Mouse (Mus musculus) adrenal gland, adult 8-10 months (tissue): ENCODE data around the gene Dlg3. TPM values are rescaled to one million over a fixed set of nuclear protein-coding genes. Genes with fewer than 3 reads are reported as not detected.

ENCODE experiments used
- DNase-seq: peaks from one replicate; pipeline ENCODE4 v3.0.0; 2022
- total RNA-seq, 4 experiments: library from RNA; stranded (reverse); gene quantifications; 2 replicates each; pipeline ENCODE4 v1.2.4; 2022

The Dlg3 gene
- 10 to 100 TPM; 41.6 to 82.2 (median 57.2) TPM for total RNA-seq

GRCm38 (mm10) chrX:100767181-100767884 lies at the start of gene Dlg3:
Gene Dlg3, plus strand, starts transcription at chrX:100767722.
- DNase-seq: no peak

DNA sequence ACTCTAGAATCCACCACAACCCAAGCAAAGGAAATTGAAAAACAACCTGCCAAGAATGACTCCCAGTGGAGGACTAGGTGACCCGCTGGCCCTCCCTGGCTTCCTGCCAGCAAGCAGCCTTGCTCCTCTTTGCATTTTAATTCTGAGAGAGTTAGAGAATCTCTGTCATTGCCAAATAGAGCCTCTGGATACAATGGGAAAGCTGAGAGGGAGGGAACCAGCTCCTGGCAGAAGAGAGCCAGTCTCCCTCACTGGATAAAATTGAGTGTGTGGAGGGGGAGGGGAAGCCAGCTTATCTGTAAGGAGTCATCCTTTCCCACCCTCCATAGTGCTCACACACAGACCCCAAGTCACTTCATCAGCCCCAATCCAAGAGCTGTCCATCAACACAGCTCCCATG lies 38.6 kb upstream of the Dlg3 start:
- no peak for DNase-seq

- no peak for DNase-seq
Measured at GRCm38 (mm10) chrX:100729665-100730188, 37.8 kb upstream of the Dlg3 start, which contains the start of gene Gdpd2. Gene Gdpd2, plus strand, starts transcription at chrX:100729873.

DNA sequence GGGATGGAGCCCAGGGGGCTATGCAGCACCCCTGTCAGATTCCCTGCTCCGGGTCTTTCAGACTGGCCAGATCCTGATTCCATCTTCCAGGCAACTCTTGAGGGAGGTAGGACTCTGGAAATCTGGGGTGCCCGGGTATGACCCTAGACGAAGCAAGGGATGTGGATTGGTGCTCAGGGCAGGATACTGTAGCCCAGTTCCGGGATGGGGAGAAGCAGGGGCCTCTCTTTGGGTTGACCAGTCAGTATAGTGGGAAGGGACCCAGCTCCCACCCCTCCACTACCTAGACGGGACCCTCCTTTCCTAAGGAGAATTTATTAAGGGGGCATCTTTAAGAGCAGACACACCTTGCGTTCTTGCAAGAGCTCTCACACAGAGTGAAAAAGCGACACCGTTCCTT lies 37.3 kb upstream of the Dlg3 start:
- no peak for DNase-seq

DNA sequence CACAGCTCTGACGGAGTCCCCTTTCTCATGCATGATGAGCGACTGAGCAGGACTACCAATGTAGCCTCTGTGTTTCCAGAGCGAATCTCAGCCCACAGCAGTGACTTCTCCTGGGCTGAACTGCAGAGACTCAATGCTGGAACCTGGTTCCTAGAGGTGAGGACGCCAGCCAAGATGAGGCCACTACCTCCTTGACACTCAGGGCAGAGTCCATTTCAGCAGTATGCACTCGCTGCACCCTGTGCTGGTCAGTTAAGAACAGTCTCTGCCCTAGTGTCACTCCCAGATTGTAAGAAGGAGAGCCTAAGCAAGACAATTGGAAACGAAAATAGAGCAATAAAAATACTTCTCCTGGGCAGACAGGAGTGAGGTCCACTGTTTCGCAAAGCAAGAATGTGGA lies 33.2 kb upstream of the Dlg3 start:
- DNase-seq: no peak

GRCm38 (mm10) chrX:100738918-100739317 lies 28.6 kb upstream of the Dlg3 start:
- peak; percentile 27 for DNase-seq

- no peak for DNase-seq
Measured at GRCm38 (mm10) chrX:100739443-100739842, 28.1 kb upstream of the Dlg3 start.

DNA sequence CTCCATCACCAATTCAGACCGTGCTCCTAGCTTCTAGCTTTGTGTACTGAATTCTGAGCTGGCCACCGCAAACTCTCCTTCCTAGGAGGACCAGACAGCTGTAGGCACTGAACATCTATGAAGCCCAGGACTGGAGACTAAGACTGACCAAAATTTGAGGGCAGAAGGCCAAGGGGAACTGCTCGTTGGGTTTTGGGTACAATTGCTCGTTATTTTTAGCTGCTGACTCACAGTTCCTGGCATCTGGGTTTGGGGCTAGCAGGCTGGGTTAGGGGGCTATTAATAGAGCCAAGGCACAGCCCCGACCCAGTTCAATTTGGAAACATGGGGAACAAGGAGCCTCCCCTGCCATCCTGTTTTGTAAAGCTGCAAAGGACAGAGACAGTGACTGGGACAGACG lies 26.7 kb upstream of the Dlg3 start:
- no peak for DNase-seq

DNA sequence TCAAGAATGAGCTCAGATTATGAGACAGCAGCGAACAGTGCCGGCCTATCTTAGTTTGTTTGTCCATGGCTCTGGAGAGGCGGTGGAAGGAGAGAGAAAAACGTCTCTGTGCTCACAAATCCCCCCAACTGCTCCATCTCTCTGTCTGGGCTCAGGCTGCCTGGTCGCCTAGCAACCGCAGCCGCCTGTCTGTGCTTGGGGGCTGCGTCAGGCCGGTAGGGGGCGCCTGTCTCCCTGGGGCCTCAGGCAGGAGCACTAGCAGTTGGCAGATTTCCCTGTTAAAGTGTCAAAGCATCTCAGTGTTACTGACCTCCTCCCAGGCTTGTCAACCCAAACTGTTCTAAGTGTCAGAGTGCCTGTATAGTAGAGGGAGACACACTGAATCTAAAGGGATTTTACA lies 25.6 kb upstream of the Dlg3 start:
- DNase-seq: no peak

DNA sequence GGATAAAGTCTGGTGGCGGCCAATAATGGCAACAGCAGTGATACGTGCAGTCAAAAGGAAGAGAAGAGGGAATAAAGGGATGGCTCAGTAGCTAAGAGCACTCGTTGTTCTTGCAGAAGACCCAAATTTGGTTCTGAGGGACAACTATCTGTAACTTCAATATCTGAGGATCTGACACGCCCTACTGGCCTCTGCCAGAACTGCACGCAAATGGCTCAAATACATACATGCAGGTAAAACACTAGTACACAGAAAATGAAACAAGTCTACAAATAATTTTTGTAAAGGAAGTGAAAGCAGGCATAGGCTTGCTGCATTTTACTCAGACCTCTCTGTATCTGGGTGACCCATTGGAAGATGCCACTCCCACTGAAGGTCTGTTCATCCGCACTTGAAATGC lies 1.7 kb upstream of the Dlg3 start:
- DNase-seq: no peak

- DNase-seq: no peak
Measured at GRCm38 (mm10) chrX:100767885-100768626, 534 bp downstream of the Dlg3 start.

DNA sequence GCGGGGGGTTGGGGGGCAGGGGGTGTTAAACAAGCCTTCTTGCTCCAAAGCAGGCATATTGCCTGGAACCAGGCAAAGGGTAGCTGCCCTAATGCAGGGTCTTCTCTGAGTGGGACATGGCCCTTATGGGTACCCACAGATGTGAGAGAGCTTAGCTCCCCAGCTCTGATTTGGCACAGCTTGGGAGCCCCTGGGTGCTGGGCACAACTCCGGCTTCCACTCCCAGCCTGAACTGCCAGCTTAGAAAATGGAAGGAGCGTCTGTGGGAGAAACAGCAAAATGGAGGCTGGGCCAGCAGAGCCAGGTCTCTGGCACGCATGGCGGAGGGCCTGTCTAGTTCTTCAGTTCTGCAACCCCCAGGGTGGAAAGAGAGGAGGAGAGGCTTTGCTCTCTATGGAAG lies 1.8 kb downstream of the Dlg3 start:
- no peak for DNase-seq

GRCm38 (mm10) chrX:100774341-100774811 lies 6.9 kb downstream of the Dlg3 start:
- DNase-seq: peak; percentile 31

- no peak for DNase-seq
Measured at GRCm38 (mm10) chrX:100775405-100775804, 7.9 kb downstream of the Dlg3 start.

GRCm38 (mm10) chrX:100776494-100776893 lies 9.0 kb downstream of the Dlg3 start:
- DNase-seq: peak; percentile 28

DNA sequence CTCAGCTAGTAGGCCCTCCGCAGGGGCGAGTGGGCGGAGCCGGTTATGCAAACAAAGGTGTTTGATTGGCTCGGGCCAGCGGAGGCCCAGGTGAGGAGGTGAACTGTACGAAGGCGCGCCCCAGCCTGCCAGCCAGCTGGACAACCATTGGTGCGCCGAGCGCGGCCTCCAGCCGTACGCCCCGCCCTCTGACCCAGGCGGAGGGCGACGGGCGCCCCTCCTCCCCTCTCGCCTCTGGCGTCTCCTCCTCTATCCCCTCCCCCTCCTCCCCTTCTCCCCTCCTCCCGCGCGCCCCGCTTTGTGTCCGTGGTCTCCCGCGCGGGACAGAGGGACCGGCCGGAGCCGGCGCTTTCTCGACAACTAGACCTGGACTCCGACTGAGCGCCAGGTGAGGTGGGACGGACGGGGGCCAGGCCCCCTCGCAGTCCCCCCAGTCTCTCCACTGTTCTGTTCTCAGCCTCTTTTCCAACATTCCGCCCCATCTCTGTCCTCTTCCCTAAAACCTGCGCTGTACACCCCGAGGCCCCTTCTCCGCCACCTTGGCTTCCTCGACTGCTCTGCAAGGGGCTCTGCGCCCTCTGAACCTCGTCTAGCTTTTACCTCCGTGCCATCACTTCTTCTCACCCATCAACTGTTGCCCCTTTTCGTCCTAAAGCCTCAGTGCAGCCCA lies 9.6 kb downstream of the Dlg3 start:
- peak; percentile 72 for DNase-seq

- no peak for DNase-seq
Measured at GRCm38 (mm10) chrX:100777655-100778234, 10.2 kb downstream of the Dlg3 start.

DNA sequence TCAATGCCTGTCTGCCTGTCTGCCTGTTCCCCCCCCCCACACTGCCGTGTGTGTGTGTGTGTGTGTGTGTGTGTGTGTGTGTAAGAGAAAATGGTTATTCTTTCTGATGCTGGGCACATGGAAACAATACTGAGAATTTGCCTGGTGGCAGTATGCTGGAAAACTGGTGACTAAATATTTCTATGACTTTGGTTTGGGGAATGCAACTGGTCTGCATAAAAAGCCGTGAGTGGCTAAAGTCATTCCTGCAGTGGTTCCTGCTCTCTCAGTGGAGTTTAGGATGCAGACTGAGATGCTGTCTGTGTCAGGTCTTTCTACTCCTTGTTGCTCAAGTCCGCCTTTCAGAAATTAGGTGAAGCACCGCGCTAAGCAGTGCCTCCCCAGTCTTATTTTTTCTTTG lies 10.9 kb downstream of the Dlg3 start:
- DNase-seq: no peak

- no peak for DNase-seq
Measured at GRCm38 (mm10) chrX:100789322-100789721, 21.8 kb downstream of the Dlg3 start.

- no peak for DNase-seq
Measured at GRCm38 (mm10) chrX:100796041-100796740, 28.7 kb downstream of the Dlg3 start.

GRCm38 (mm10) chrX:100796741-100797090 lies 29.2 kb downstream of the Dlg3 start:
- no peak for DNase-seq

GRCm38 (mm10) chrX:100797370-100797769 lies 29.8 kb downstream of the Dlg3 start:
- no peak for DNase-seq
